Mouse (Mus musculus): ENCODE data around the gene Kdm2a. TPM values are rescaled to one million over a fixed set of nuclear protein-coding genes. Genes with fewer than 3 reads are reported as not detected.
A peak's percentile ranks its signal among the peaks of the same experiment; 100 is the strongest.

Gene Kdm2a
- total RNA-seq, 2 experiments from 2014 or later, result 35.3 to 44.0 TPM

DNA sequence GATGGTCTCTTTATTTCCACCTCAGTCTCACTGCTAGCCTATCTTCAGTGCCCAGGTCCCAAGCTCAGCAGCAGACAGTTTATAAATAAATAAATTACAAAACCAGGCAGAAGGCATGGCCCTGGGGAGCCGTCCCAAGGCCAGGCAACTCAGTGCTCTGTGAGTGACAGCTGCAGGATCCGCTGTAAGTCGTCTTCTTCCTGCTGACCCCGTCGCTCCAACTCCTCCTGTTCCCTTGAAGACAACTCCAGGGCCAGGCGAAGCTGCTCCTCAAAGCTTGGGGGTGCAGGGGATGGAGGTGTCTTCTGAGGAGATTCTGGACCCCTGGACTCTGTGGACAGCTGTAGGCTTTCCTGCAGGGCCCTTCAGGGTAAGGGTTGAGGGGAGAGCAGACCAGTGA is 127.9 kb downstream of the Kdm2a start:
- no peak for DNase-seq (ENCODE audit: low spot score)
- intact Hi-C loops (cut with DNase I), result no loop called here

GRCm38 (mm10) chr19:4268566-4269361 is 129.3 kb downstream of the Kdm2a start, which contains the start of gene Ssh3:
Gene Ssh3 (minus strand): TSS chr19:4269180.
- intact Hi-C loops (cut with DNase I), result no loop called here
- peak; percentile 31 for DNase-seq (ENCODE audit: low spot score)

GRCm38 (mm10) chr19:4265956-4266355 is 132.1 kb downstream of the Kdm2a start:
- intact Hi-C loops (cut with DNase I), result no loop called here
- no peak for DNase-seq (ENCODE audit: low spot score)

Other genes starting within 250 kb of the Kdm2a start
- 10 to 100 TPM; 53.4 to 57.6 TPM for gene Coro1b, start 249.7 kb downstream of the Kdm2a start, total RNA-seq (2021)
- 1 to 10 TPM in 1 of 2 experiments, under 1 TPM in 1; 0.94 to 1.5 TPM for gene Ptprcap, start 244.7 kb downstream of the Kdm2a start, total RNA-seq (2021)
- gene Rps6kb2, start 234.9 kb downstream of the Kdm2a start, total RNA-seq (2021), result 10 to 100 TPM; 16.5 to 16.8 TPM
- 10 to 100 TPM; 33.5 to 34.1 TPM for gene Carns1, start 222.8 kb downstream of the Kdm2a start, total RNA-seq (2021)
- 1 to 10 TPM; 9.2 to 9.3 TPM for gene Tbc1d10c, start 207.0 kb downstream of the Kdm2a start, total RNA-seq (2021)
- gene Ppp1ca, start 206.2 kb downstream of the Kdm2a start, total RNA-seq (2021), result 100 to 1,000 TPM; 337 TPM
- 1 to 10 TPM; 5.3 to 5.8 TPM for gene Rad9a, start 196.6 kb downstream of the Kdm2a start, total RNA-seq (2021)
- gene Clcf1, start 184.0 kb downstream of the Kdm2a start, total RNA-seq (2021), result 1 to 10 TPM in 1 of 2 experiments, under 1 TPM in 1; 0.94 to 2.0 TPM
- gene AC109138.7, start 183.9 kb downstream of the Kdm2a start, total RNA-seq (2021), result not detected
- 10 to 100 TPM in 1 of 2 experiments, 1 to 10 TPM in 1; 9.7 to 11.1 TPM for gene Pold4, start 166.4 kb downstream of the Kdm2a start, total RNA-seq (2021)
- gene Ssh3, start 129.1 kb downstream of the Kdm2a start, total RNA-seq (2021), result 1 to 10 TPM; 5.8 to 6.6 TPM
- gene Ankrd13d, start 115.1 kb downstream of the Kdm2a start, total RNA-seq (2021), result 1 to 10 TPM; 1.2 to 1.5 TPM
- gene Grk2, start 92.1 kb downstream of the Kdm2a start, total RNA-seq (2021), result 10 to 100 TPM; 49.3 to 57.9 TPM
- gene Rhod, start 41.1 kb upstream of the Kdm2a start, total RNA-seq (2021), result 1 to 10 TPM; 4.6 to 6.4 TPM
- gene Syt12, start 79.2 kb upstream of the Kdm2a start, total RNA-seq (2021), result 1 to 10 TPM; 5.0 to 6.7 TPM
- under 1 TPM in 1 of 2 experiments, not detected in 1; 0.22 TPM for gene 2010003K11Rik, start 100.3 kb upstream of the Kdm2a start, total RNA-seq (2021)
- gene Pcx, start 112.2 kb upstream of the Kdm2a start, total RNA-seq (2021), result 10 to 100 TPM; 30.9 to 36.8 TPM
- gene Lrfn4, start 217.4 kb upstream of the Kdm2a start, total RNA-seq (2021), result 10 to 100 TPM in 1 of 2 experiments, 1 to 10 TPM in 1; 9.5 to 10.5 TPM
- gene Rce1, start 227.4 kb upstream of the Kdm2a start, total RNA-seq (2021), result 10 to 100 TPM; 10.9 to 11.1 TPM